Mouse (Mus musculus): ENCODE measurements around the gene Phf13.

Phf13 gene

GRCm38 (mm10) chr4:151988342-151989109 is 7.5 kb downstream of the Phf13 start, which contains the start of gene Thap3:
TSS of gene Thap3 (minus strand) at chr4:151988997.
- DNase-seq = peak; percentile 67

- no peak for DNase-seq
Observed at GRCm38 (mm10) chr4:151988014-151988341, 8.1 kb downstream of the Phf13 start.

- DNase-seq = no peak
Observed at GRCm38 (mm10) chr4:151986650-151987049, 9.4 kb downstream of the Phf13 start.

DNA sequence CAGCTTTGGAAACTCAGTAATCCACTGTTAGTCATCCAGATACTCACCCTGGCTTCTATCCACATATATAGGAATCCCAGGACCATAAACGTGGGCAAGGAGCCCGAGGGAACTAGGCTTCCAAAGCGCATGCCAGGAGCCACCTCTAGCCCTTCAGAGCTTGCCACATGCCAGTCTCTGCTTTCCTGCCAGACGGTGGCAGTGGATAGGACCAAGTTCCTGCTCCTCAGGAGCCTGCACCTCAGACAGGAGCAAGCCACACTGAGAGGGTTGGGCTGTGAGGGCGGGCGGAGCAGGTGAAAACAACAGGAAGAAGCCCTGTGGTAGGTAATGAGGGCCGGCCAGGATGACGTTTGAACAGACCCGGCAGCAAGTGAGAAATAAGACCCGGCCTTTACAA is 10.2 kb downstream of the Phf13 start:
- DNase-seq = no peak

DNA sequence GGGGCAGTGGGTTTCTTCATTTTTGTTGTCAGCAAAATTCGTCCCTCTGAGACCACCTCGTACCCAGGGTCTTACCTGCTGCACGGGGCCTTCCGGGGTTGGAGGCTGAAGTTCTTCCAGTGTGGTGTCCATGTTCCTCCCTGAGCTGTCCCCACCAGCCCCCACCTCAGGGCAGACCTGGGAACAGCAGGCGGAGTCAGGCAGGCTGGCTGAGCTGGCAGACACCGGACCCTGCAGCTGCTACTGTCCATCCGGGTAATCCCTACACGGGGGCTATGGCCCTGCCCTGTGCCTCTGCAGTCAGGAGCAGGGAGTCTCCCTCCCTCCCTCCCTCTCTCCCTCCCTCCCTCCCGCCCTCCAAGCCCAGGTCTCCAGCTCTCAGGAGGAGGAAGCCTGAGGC is 12.5 kb downstream of the Phf13 start:
- no peak for DNase-seq

- DNase-seq = no peak
Observed at GRCm38 (mm10) chr4:151983043-151983442, 13.0 kb downstream of the Phf13 start.

- peak; percentile 77 for DNase-seq
Observed at GRCm38 (mm10) chr4:151981363-151981762, 14.7 kb downstream of the Phf13 start.

- DNase-seq = no peak
Observed at GRCm38 (mm10) chr4:151980699-151981098, 15.4 kb downstream of the Phf13 start.

GRCm38 (mm10) chr4:151977748-151978147 is 18.3 kb downstream of the Phf13 start:
- DNase-seq = peak; percentile 82

DNA sequence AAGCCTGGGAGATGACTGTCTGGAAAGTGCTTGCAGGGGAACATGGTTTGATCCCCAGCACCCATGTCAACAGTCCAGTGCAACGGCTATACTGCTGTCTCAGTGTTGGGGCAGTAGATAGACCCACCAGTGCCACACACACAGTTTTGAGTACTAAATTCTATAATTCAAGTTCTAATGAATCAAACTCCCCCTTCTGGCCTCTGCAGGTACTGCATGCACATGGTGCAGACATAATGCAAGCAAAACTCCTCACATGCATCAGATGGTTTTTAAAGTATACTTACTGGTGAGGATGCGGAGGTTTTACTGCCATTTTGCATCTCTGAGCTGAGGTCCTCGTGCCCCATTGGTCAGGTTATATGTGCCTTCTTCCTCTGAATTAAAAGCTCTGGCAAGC is 20.6 kb downstream of the Phf13 start:
- no peak for DNase-seq

DNA sequence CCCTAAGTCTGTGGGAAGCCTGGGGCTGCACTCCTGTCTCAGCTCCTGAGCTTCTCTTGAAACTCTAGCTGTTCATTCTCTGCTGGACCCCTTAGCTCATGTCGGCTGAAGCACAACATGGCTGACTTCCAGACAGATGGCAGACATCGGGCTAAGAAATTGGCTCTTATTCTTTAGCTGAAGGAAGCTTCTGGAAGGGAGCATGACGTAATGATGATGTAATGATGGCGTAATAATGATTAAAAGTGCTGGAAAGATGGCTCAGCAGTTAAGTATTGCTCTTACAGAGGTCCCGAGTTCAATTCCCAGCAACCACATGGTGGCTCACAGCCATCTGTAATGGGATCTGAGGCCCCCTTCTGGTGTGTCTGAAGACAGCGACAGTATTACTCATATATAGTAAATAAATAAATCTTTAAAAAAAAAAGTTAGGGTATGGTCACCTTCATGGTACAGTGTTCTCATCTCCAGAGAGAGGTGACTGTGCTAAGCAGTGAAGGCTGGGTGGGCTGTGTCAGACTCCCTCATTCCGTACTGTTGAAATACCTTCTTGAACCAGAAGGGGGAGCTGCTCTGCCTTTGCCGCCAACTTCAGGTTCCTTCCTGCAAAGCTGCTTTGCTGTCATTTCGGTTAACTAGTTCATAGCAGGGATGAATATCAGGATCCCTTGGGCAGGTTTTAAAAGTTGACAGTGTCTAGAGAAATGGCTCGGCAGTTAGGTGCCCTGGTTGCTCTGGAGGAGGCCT is 23.7 kb downstream of the Phf13 start:
- no peak for DNase-seq

DNA sequence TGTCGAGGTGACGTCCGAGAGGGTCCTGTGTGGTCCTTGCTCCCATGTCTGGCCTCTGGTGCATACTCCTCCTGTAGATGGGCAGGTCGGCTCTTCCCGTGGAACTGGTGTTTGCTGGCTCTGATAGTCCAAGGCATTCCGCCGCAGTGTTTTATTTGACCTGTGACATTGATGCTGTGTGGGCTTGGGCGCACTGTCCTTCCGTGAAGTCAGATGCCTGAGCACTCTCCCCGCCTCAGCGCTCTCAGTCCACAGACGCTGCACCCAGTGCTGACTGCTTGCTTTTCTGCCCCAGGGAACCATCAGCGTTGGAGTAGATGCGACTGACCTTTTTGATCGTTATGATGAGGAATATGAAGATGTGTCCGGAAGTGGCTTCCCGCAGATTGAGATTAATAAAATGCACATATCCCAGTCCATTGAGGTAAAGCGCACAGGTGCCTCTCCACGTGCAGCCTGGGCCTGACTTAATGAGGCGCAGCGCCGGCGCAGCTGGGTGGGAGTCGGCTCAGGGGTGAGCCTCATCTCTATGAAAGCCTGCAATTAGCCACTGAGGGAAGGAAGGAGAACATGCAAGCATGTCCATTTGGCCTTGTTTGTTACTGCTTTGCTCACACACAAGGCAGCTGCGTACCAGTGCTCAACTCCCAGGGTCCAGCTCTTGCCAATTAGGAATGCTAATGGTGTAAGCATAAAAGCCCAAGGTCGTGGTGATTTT is 27.7 kb downstream of the Phf13 start:
- DNase-seq = no peak

DNA sequence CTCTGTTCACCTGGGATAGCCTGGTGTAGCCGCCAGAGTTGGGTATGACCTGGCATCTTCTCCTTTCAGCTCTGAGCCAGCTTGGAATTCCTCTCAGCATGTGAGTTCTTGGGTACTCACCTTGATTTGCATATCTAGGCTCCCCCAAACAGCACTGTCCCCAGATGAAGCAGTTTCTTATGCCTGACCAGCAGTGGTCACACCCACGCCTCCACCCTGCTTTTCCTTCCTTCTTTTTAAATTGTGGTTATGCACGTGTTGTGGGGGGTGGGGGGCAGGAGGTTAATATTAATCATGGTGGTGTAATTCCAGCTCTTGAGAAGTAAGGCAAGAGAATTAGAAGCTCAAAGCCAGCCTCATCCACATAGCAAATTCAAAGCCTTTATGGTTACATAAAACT is 33.2 kb downstream of the Phf13 start:
- DNase-seq = no peak

DNA sequence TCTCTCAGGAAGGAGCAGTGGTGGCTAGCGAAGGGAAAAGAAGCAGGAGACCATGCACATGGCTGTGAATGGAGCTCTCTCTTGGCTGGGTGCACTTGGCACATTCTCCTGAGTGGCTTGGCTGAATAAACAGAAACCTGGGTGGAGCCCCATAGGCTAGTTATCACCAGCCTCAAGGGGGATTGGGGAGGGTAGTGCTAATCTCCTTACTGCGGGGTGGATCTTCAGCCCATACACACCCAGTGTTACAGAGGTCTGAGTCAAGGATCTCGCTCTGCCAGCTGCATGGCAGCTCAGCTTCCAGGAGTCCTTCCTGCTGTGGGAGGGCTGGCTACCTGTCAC is 35.6 kb downstream of the Phf13 start:
- DNase-seq = no peak

DNA sequence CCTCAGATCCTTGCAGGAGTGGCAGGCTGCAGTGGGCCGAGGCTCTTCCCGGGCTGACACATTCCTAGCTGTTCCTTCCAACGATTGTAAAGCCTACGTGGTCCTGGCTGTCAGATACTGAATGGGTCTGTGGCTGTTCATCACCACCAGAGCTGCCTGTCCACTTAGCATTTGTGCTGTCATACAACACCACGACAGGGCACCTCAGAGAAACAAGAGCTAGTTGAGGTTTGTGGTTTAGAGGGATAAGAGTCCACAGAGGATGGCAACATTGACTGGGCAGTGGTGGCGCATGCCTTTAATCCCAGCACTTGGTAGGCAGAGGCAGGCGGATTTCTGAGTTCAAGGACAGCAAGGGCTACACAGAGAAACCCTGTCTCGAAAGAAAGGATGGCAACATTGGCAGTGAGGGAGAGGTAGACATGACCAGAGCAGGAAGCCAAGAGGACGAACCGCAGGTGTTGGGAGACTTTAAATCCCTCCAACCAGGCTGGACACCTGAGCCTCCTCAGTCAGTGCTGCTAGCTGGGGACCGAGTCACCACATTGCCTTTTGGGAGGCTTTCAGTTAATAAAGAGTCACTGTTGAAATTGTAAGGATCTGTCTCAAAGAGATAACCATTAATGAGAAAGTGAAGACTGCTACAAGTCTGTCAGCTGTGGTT is 36.1 kb downstream of the Phf13 start:
- DNase-seq = no peak

DNA sequence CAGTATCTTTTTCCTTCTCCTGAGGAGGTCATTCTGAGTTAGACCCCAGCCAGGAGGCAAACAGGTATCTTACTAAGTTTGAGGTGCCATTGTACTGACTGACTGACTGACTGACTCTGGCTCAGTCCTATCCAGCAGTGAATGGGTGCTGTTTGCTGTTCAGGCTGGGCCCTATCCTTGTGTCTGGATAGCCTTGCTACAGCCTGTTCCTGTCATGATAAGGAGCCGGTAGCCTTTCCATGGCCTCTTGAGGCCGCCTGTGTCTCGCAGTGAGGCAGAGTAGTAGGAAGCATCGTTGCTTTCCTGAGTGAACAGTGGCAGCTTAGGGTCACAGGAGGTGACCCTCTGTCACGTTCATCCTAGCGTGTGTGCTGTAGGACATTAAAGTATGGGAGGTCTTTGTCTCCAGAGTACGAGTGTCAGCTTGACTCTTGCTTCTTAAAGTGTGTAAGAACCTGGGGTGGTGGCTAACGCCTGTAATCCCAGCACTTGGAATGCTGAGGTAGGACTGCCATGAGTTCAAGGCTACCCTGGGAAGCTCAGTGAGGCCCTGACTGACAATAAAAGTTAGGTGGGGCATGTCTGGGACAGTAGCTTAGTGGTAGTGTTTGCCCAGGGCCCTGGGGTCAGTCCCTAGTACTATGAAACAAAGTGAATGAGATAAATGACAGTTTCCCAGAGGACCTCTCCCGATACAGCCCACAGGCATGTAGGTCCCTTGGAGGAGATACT is 38.3 kb downstream of the Phf13 start:
- no peak for DNase-seq

DNA sequence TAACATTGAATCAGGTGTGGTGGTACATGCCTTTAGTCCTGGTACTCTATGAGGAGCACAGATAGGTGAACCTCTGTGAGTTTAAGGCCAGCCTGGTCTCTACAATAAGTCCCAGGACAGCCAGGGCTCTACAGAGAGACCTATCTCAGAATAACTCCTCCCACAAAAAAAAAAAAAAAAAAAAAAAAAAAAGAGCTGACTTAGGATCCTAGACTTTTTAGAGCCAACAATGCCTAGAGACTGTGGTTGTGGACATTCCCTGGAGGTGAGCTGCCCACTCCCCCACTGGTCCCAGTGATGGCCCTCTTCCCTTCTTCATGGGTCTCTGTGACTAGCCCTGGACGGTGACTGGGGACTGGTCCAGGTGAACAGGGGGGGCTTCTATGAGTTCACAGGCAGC is 40.3 kb downstream of the Phf13 start:
- DNase-seq = no peak

GRCm38 (mm10) chr4:151953209-151953608 is 42.8 kb downstream of the Phf13 start:
- no peak for DNase-seq

GRCm38 (mm10) chr4:151948497-151949471 is 47.3 kb downstream of the Phf13 start:
- DNase-seq = no peak

- no peak for DNase-seq
Observed at GRCm38 (mm10) chr4:151946211-151946610, 49.8 kb downstream of the Phf13 start.

Data from layer of hippocampus, adult 9-11 months (tissue).